Mouse (Mus musculus): Measurements from ENCODE around the gene Gimap9.

Gene Gimap9

GRCm38 (mm10) chr6:48689320-48689719 lies 13.4 kb downstream of the Gimap9 start:
- no peak for DNase-seq (ENCODE audit: low read depth, low spot score)

- no peak for DNase-seq (ENCODE audit: low read depth, low spot score)
Observed at GRCm38 (mm10) chr6:48692962-48693361, 17.0 kb downstream of the Gimap9 start.

- no peak for DNase-seq (ENCODE audit: low read depth, low spot score)
Observed at GRCm38 (mm10) chr6:48696830-48697554, 21.1 kb downstream of the Gimap9 start.

GRCm38 (mm10) chr6:48697555-48697930 lies 21.6 kb downstream of the Gimap9 start:
- no peak for DNase-seq (ENCODE audit: low read depth, low spot score)

- DNase-seq (ENCODE audit: low read depth, low spot score) = no peak
Observed at GRCm38 (mm10) chr6:48698066-48698856, 22.3 kb downstream of the Gimap9 start.

GRCm38 (mm10) chr6:48698888-48699287 lies 23.0 kb downstream of the Gimap9 start:
- no peak for DNase-seq (ENCODE audit: low read depth, low spot score)

GRCm38 (mm10) chr6:48700251-48701075 lies 24.5 kb downstream of the Gimap9 start:
- DNase-seq (ENCODE audit: low read depth, low spot score) = no peak

- DNase-seq (ENCODE audit: low read depth, low spot score) = no peak
Observed at GRCm38 (mm10) chr6:48702146-48702545, 26.2 kb downstream of the Gimap9 start.

GRCm38 (mm10) chr6:48702601-48703000 lies 26.7 kb downstream of the Gimap9 start:
- peak; percentile 36 for DNase-seq (ENCODE audit: low read depth, low spot score)

GRCm38 (mm10) chr6:48704146-48704545 lies 28.2 kb downstream of the Gimap9 start:
- DNase-seq (ENCODE audit: low read depth, low spot score) = no peak

- DNase-seq (ENCODE audit: low read depth, low spot score) = no peak
Observed at GRCm38 (mm10) chr6:48706130-48706529, 30.2 kb downstream of the Gimap9 start.

GRCm38 (mm10) chr6:48718455-48718854 lies 42.5 kb downstream of the Gimap9 start, which contains the start of the genes Gm28053 and Gimap7:
Gene Gm28053 (plus strand): TSS chr6:48718607.
Gene Gimap7 (plus strand): TSS chr6:48718621.
- peak; percentile 24 for DNase-seq (ENCODE audit: low read depth, low spot score)

GRCm38 (mm10) chr6:48720326-48720725 lies 44.4 kb downstream of the Gimap9 start:
- DNase-seq (ENCODE audit: low read depth, low spot score) = no peak

GRCm38 (mm10) chr6:48723468-48723867 lies 47.5 kb downstream of the Gimap9 start:
- DNase-seq (ENCODE audit: low read depth, low spot score) = no peak

GRCm38 (mm10) chr6:48725476-48725875 lies 49.5 kb downstream of the Gimap9 start:
- DNase-seq (ENCODE audit: low read depth, low spot score) = no peak

- DNase-seq (ENCODE audit: low read depth, low spot score) = no peak
Observed at GRCm38 (mm10) chr6:48727761-48728160, 51.8 kb downstream of the Gimap9 start.
